Mouse (Mus musculus): ENCODE results near the gene Rasgef1a.

Gene Rasgef1a

GRCm38 (mm10) chr6:118071013-118071350 is 59.7 kb downstream of the Rasgef1a start:
- no peak for DNase-seq (ENCODE audit: low spot score in 2 of 2)

DNA sequence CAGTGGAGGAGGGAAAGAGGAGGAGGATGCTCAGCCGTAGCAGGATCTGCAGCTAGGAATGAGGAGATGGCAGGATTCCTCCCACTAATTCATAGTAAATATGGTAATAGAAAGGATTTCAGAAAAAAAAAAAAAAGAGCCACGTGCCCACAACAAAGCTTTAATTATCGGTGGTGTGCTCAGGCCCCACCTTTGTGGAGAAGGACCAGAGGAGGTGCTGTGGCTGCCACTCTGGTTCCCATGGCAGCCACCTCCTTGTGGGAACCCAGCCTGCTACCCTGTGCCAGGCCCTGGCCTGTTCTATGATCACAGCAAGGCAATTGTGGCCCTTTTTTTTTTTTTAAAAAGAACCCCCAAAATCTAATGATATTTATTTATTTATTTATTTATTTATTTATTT is 60.2 kb downstream of the Rasgef1a start:
- no peak for DNase-seq (ENCODE audit: low spot score in 2 of 2)

DNA sequence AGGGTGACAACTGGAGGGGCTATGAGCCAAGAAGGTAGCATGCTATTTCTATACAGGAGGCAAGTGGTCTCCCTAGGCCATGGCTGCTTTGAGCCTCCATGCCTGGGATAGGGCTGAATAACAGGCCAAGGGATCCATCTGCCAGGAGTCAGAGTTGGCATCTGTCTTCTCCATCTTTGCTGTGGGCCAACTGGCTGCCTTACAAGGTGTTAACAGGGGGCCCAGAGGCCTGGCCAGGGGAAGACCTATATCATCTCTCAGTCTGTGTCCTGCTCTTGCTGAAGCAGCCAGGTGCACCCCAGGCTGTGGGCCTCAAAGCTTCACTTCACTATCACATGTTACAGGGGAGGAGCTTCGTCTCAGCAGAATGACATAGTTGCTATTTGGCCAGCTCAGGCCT is 60.9 kb downstream of the Rasgef1a start:
- DNase-seq (ENCODE audit: low spot score in 2 of 2) = no peak

- no peak for DNase-seq (ENCODE audit: low spot score in 2 of 2)
These were observed 62.9 kb downstream of the Rasgef1a start for GRCm38 (mm10) chr6:118074151-118074550.

DNA sequence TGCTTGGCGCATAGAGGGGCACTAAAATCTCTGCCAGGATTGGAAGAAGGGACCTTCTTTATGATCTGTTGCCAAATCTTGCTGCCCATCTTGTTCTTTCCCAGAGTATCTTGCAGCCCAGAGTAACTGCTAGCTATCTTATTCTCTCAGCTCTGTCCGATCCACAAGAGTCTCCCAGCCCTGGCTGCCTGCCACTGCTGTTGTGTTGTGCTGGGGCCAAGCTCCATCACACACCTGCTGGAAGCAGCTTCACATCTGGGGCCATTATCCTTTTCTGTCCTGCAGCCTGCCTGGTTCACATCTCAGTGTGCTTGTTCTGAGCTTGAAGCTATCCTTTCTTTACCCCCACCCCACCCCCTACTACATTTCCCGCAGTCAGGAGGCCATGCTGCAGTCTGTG is 65.0 kb downstream of the Rasgef1a start:
- peak in 1 of 2 experiments; percentile 4 for DNase-seq (ENCODE audit: low spot score in 2 of 2)

- no peak for DNase-seq (ENCODE audit: low spot score in 2 of 2)
These were observed 65.5 kb downstream of the Rasgef1a start for GRCm38 (mm10) chr6:118076748-118077147.

DNA sequence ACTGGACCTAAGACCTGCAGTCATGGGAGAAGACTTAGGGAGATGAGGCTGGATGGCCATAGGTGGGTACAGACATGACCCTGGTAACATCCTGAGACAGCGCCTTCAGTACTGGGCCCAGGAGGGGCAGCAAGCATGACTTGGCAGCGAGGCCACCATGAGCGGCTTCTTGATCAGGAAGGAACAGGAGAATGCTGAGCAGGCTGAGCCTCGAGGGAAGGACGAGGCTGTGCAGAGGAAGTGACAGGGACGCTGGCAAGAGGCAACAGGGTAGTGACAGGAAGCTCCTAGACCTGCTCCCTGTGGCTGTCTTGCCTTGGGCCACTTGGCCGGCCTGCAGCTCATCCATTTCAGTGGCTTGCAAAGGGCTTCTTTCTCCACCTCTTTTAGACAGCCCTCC is 66.2 kb downstream of the Rasgef1a start:
- no peak for DNase-seq (ENCODE audit: low spot score in 2 of 2)

DNA sequence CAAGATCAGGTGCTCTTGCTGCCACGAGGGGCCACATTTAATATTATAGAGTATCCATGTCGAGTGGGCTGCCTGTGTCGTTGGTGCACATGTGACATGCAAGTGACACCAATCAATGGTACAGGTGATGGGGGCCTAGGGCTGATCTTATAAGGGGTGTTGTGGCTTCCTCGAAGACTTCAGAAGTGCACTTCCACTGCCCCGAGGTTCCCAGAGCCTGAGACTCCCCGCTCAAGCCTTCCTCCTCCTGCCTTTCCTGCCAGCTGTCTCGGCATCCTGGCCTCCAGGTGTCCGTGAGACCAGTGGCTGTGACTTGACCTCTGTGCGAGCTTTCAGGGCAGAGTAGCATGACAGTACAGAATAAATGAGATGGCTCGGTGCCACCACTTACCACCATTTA is 67.5 kb downstream of the Rasgef1a start:
- peak in 1 of 2 experiments; percentile 3 for DNase-seq (ENCODE audit: low spot score in 2 of 2)

DNA sequence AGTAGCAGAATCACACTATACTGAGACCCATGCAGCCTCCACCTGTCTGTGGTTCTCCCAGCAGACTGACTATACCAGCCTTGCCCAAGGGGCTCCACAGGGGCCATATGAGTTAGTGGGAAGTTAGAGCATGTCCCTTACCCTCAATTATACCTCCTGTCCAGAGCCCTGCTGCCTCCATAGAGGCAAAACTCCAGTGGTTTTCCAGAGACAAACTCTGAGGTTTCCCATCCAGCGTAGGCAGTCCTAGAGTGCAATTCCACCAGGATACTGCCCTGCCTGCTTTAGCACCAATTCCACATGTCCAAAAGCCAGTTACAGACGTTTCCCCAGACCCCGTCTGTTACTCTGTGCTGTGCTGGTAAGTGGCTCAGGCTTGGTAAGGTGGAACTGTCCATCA is 68.1 kb downstream of the Rasgef1a start:
- DNase-seq (ENCODE audit: low spot score in 2 of 2) = no peak

DNA sequence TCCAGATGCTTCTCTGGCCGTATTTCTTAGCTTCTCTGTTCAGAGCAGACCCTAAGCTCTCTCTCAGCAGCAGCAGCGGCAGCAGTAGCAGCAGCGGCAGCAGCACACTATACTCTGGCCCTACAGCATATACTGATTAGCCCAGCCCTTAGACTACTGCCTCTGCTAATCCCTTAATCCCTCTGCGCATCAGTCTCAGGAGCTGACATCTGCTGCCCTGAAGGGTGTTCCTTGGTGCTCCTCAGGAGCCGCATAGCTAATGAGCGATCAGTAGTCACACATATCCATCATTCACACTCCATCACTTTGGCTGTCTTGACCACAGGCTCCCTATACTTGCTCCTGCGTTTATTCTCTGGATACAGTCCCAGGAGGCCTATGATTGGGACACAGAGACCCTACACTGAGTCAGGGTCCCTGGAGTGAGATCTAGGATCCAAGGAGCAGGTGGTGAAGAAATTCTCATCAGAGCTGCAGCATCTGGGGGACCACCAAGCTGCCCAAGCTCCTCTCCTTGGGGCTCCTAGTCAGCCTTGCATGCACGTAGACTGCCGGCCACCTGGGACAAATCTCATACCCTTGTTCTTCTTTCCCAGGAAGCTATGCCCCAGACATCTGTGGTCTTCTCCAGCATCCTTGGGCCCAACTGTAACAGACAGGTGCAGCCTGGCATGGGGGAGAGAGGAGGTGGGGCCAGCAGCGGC is 68.7 kb downstream of the Rasgef1a start:
- peak in 1 of 2 experiments; percentile 2 for DNase-seq (ENCODE audit: low spot score in 2 of 2)

- no peak for DNase-seq (ENCODE audit: low spot score in 2 of 2)
These were observed 69.5 kb downstream of the Rasgef1a start for GRCm38 (mm10) chr6:118080711-118081110.

DNA sequence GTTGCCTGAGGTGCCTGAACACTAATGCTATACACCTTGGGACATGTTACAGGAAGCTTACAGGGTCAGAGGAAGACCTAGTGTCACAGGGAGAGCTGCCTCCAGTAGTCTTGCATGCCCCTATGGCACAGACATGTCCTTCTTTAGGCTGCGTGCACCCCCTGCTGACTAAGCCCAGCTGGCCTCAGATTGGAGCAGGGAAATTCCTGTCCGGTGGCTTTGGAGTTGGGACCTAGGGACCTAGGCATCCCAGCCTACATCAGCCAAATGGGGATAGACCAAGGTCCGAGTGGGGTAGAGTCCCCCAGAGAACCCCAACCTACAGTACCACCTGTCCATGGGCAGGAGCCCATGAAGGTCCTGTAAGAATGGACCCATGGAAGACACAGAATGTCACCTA is 71.1 kb downstream of the Rasgef1a start:
- DNase-seq (ENCODE audit: low spot score in 2 of 2) = no peak

DNA sequence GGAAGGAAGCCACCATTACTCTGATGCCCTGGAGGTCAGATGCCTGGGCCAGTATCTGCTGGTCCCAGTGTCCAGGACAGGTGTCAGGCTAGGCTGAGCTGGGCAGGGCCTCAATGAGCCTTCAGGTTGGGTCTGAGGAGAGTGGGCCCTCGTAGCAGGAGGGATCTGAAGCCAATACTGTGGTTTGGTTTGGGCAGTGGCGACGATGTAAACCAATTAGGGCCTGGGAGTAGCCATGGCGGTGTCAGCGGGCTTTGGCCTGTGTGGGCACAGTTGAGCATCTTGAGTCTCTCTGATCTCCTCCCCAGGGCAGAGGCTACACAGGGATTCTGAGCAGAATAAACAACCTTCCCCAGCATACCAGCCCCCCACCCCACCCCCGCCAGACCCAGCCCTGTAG is 72.4 kb downstream of the Rasgef1a start:
- no peak for DNase-seq (ENCODE audit: low spot score in 2 of 2)

- DNase-seq (ENCODE audit: low spot score in 2 of 2) = no peak
These were observed 73.4 kb downstream of the Rasgef1a start for GRCm38 (mm10) chr6:118084596-118084995.

GRCm38 (mm10) chr6:118087955-118088354 is 76.7 kb downstream of the Rasgef1a start:
- DNase-seq (ENCODE audit: low spot score in 2 of 2) = no peak

- no peak for DNase-seq (ENCODE audit: low spot score in 2 of 2)
These were observed 77.7 kb downstream of the Rasgef1a start for GRCm38 (mm10) chr6:118088750-118089440.

- DNase-seq (ENCODE audit: low spot score in 2 of 2) = no peak
These were observed 79.6 kb downstream of the Rasgef1a start for GRCm38 (mm10) chr6:118090827-118091226.

GRCm38 (mm10) chr6:118097765-118098365 is 86.6 kb downstream of the Rasgef1a start:
- no peak for DNase-seq (ENCODE audit: low spot score in 2 of 2)

DNA sequence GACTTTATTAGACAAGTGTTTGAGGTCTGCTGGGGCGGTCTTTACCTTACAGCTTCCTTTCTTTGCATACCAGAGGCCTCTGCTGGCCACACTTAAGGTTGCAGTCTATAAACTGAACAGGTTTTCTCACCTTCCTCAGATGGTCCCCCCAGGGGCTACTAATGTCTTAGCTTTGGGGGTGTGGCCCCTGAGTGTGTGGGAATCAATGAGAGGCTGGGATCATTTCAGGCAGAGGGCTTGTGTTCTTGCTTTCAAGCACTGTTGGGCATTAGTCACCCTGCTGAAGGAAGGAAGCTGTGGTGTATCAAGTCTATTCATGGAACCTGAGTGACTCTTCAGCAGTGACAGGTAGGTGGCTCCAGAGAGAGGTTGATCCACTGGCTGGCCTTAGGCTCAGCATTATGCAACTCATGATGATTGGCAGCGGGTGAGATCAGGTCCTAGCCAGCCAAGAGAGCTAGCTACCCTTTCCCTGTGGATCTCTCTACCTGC is 88.1 kb downstream of the Rasgef1a start:
- no peak for DNase-seq (ENCODE audit: low spot score in 2 of 2)

DNA sequence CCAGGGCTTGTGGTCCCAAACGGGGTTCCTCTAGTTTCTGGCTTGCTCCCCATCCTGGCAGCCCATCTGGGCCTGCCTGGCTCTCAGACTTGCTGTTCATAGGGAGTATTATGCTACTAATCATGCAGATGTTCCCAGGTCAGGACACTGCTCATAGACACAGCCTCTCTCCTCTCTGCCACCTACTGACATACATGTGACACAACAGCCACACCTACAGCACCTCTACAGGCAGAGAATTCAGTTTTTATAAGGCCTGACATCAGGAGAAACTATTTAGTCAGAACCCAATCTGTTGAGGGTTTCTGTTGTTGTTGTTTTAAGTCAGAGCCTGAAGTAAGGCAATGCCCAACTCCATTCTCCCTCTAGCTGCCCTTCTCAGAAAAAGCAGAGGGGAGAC is 100.6 kb downstream of the Rasgef1a start:
- no peak for DNase-seq (ENCODE audit: low spot score in 2 of 2)

- DNase-seq (ENCODE audit: low spot score in 2 of 2) = no peak
These were observed 111.5 kb downstream of the Rasgef1a start for GRCm38 (mm10) chr6:118122767-118123166.

- DNase-seq (ENCODE audit: low spot score in 2 of 2) = no peak
These were observed 115.3 kb downstream of the Rasgef1a start for GRCm38 (mm10) chr6:118126577-118126976.

- no peak for DNase-seq (ENCODE audit: low spot score in 2 of 2)
These were observed 116.0 kb downstream of the Rasgef1a start for GRCm38 (mm10) chr6:118127198-118127597.

Data from frontal cortex, postnatal 14 days (tissue).